Mouse (Mus musculus) adrenal gland, adult (tissue): Measurements from ENCODE around the gene Kitl.
A peak's percentile ranks its signal among the peaks of the same experiment; 100 is the strongest.

Experiments used
- DNase-seq, 2 experiments: peaks; one replicate each; pipeline ENCODE4 v3.0.0; 2022 to 2023; ENCODE audit warnings: low spot score in 1 of 2; ENCODE audit not compliant: inconsistent age in 2 of 2

Kitl gene

GRCm38 (mm10) chr10:100111209-100111608, 95.8 kb downstream of the Kitl start:
- DNase-seq = no peak

- no peak for DNase-seq
Observed at GRCm38 (mm10) chr10:100115570-100115969, 100.1 kb downstream of the Kitl start.

- DNase-seq = no peak
Observed at GRCm38 (mm10) chr10:100124452-100124851, 109.0 kb downstream of the Kitl start.

- no peak for DNase-seq
Observed at GRCm38 (mm10) chr10:100127837-100128743, 112.7 kb downstream of the Kitl start.

GRCm38 (mm10) chr10:100131657-100132056, 116.2 kb downstream of the Kitl start:
- peak in 1 of 2 experiments; percentile 39 for DNase-seq

GRCm38 (mm10) chr10:100132304-100132703, 116.9 kb downstream of the Kitl start:
- no peak for DNase-seq

GRCm38 (mm10) chr10:100138552-100138951, 123.1 kb downstream of the Kitl start:
- DNase-seq = peak in 1 of 2 experiments; percentile 39

GRCm38 (mm10) chr10:100148123-100148522, 132.7 kb downstream of the Kitl start:
- DNase-seq = no peak
